Mouse (Mus musculus) gastrocnemius, postnatal 36 days (tissue): ENCODE results near the gene Agpat2. TPM values are rescaled to one million over a fixed set of nuclear protein-coding genes. Genes with fewer than 3 reads are reported as not detected.

Source experiments
- DNase-seq, 2 experiments: peaks; one replicate each; pipeline ENCODE4 v3.0.0; 2022
- intact Hi-C: fragments of 180-260 bp; cut with DNase I; formaldehyde crosslinking; loops from one replicate; pipeline ENCODE4 v1.15.1; 2025
- microRNA-seq, 2 experiments: library from miRNA; unstranded; fragments of <30 nt; microRNA quantifications; one replicate each; pipeline ENCODE4 v1.2.0; 2021
- total RNA-seq, 2 experiments: library from RNA; stranded (reverse); gene quantifications; 2 replicates each; pipeline ENCODE4 v1.2.3; 2021

The Agpat2 gene
- total RNA-seq, 2 experiments from 2014 or later = 5.6 to 5.9 TPM

DNA sequence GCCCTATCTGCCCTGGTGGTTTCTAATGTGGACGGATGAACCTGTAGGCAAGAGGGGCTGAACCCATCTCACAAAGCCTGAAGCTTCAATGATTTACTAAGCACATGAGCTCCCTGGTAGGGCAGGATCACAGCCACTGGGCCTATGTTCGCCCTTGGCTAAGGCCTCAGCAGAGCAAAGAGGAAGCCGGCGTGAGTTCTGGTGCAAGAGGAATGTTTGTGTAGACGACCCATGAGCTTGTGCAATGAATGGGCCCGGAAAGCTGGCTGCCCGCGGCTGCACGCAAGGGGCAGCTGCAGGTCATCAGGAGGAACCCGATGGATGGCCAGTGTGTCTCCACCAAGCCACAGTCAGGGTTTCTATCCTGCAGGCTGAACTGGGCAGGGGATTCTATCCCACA, 54.4 kb downstream of the Agpat2 start:
- intact Hi-C loops = loop anchor here (5.0 kb wide), 1 partner anchor 78 kb away; no protein-coding TSS in a partner anchor

DNA sequence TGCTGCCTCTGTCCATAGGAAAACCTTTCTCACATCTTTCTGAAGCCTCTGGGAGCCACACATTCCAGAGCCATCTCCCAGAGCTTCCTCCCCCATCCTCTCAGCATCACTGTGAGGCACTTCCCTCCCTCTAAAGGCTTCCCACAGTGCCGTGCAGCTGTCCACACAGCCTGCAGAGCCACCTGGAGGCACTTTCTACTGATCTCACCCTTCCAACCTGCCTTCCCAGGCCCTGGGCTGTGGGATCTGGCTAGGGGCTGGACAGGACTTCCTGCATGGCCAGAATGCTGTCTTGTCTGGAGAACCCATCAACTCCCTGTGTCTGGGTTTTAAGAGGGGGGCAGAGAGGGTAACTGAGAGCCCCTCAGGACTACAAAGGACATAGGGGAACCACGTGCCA, 56.7 kb downstream of the Agpat2 start:
- intact Hi-C loops = loop anchor here (5.0 kb wide), 1 partner anchor 75 kb away; no protein-coding TSS in a partner anchor
- DNase-seq = no peak

More for the DNA sequence above, 54.4 kb downstream of the Agpat2 start:
- no peak for DNase-seq

DNA sequence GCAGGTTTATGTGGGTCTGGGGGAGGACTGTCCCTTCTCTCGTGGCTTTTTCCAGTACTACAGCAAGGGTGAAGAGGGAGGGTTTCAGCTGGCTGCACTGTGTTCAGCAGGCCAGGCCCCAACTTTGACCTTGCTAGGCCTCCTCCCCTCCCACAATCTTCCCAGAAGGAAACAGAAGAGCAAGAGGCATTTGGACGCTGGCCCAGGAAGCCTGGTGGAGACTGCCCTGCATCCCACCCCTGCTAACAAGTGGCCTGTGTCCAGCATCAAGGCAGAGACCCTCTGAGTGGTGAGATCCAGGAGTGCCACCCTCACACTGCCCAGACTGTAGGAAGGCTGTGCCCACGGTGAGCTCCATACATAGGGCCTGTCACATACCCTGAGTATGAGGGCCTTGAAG, 60.0 kb downstream of the Agpat2 start:
- no peak for DNase-seq
- intact Hi-C loops = no loop called here

GRCm38 (mm10) chr2:26543768-26544167, 60.4 kb downstream of the Agpat2 start:
- intact Hi-C loops = no loop called here
- no peak for DNase-seq

DNA sequence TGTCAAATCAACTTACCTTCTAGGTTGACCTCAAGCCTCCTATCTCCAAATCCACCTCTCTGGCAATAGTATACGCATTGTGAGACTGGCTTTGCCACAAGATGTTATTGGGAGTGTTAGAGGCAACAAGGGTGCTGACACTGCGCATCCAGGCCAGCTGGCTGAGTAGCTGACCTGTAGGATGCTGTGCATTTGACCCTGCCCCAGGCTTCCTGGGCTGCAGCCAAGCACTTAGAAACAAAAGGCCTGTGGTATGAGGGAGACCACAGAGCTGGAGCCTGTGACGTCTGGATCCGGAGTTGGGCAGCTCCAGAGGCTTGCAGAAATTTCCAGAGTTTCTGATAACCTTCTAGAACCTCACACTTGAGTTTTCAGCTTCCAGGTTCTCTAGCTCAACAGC, 61.1 kb downstream of the Agpat2 start:
- no peak for DNase-seq
- intact Hi-C loops = no loop called here

Small RNA genes within 50 kb of the gene (microRNA-seq; reads per million reads assigned to microRNA genes)
- gene Mir126a (0.74 to 1.4 reads per million in 2 experiments), gene Mir126b (0 reads per million in 2 experiments)

Other genes starting within 250 kb of the Agpat2 start
- under 1 TPM; 0.44 to 0.82 TPM for gene Card9, start 243.5 kb downstream of the Agpat2 start, total RNA-seq
- gene Snapc4, start 223.8 kb downstream of the Agpat2 start, total RNA-seq = 1 to 10 TPM; 3.7 to 9.0 TPM
- gene Entr1, start 215.1 kb downstream of the Agpat2 start, total RNA-seq = 10 to 100 TPM; 22.5 to 24.0 TPM
- gene Pmpca, start 215.1 kb downstream of the Agpat2 start, total RNA-seq = 100 to 1,000 TPM; 137 TPM
- 1 to 10 TPM; 7.4 TPM for gene Inpp5e, start 195.2 kb downstream of the Agpat2 start, total RNA-seq
- 10 to 100 TPM; 21.0 to 23.9 TPM for gene Sec16a, start 159.2 kb downstream of the Agpat2 start, total RNA-seq
- 1 to 10 TPM; 7.7 to 8.0 TPM for gene Notch1, start 87.8 kb downstream of the Agpat2 start, total RNA-seq
- gene Egfl7, start 24.4 kb downstream of the Agpat2 start, total RNA-seq = 10 to 100 TPM; 50.0 to 62.2 TPM
- not detected for gene Gm20532, start 17.8 kb downstream of the Agpat2 start, total RNA-seq
- gene Fam69b, start 24.0 kb upstream of the Agpat2 start, total RNA-seq = 1 to 10 TPM; 1.6 to 2.3 TPM
- gene Lcn4, start 66.9 kb upstream of the Agpat2 start, total RNA-seq = not detected